Mouse (Mus musculus) right cerebral cortex, adult 18-20 months (tissue): ENCODE measurements around the gene Lrrfip1.

ENCODE experiments used
- DNase-seq: peaks from one replicate; pipeline ENCODE4 v3.0.0; 2022; ENCODE audit warnings: mixed read lengths

Gene Lrrfip1

DNA sequence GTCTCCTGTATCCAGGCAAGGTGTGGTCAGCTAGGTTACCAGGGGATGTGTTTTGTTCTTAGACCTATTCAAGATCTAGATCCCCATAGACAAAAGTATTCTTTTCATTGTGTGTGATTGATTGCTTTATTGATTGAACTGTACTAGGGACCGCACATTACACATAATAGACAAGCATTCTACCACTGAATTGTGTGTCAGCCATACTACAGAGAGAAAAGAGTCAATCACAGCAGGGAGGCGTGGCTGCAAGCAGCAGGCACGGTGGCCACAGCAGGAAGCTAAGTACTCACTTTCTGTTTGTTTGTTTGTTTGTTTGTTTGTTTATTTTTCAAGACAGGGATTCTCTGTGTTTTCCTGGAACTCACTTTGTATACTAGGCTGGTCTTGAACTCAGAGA lies 25.9 kb downstream of the Lrrfip1 start:
- no peak for DNase-seq

DNA sequence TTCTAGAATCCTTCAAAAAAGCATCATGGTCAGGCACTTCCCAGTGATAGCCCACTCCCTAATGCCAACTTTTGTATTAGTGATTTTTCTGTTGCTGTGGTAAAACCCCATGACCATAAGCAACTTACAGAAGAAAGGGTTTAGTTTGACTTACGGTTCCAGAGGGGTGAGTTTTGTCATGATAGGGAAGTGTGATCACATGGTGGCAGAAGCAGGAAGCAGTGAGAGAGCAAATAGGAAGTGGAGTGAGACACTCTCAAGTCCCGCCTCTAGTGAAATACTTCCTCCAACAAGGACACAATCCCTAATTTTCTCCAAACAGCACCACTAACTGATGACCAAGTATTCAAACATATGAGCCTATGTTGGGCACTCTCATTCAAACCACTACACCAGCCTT lies 28.4 kb downstream of the Lrrfip1 start:
- DNase-seq = no peak

DNA sequence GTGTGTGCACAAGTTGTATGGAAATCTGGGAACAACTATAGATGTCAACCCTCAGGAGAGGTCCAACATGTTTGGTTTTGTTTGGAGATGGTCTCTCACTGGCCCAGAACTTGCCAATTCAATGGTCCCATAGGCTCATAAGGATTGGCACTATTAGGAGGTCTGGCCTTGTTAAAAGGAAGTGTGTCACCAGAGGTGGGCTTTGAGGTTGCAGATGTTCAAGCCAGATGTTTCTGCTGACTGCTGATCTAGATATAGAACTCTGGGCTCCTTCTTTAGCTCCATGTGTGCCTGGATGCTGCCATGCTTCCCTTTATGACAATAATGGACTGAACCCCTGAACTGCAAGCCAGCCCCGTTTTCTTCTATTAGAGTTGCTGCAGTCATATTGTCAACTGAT lies 31.8 kb downstream of the Lrrfip1 start:
- no peak for DNase-seq

DNA sequence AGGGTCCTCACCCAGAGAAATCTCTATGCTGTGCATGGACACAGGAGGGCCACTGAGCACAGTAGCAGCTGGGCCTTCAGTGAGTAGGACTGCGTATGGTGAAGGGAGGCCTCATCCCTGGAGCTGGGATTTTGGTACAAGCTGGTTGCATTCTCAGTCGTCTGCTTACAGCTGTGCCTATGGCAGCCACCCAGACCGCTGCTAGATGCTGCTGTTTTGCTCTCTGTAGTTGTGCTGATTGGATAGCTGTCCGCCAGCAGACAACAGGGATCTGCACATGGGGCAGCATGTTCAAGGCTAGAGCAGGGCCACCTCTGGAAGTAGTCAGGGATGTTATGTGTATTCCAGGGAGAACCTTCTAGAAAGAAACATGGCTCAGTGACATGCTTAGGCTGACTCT lies 33.0 kb downstream of the Lrrfip1 start:
- DNase-seq = no peak

DNA sequence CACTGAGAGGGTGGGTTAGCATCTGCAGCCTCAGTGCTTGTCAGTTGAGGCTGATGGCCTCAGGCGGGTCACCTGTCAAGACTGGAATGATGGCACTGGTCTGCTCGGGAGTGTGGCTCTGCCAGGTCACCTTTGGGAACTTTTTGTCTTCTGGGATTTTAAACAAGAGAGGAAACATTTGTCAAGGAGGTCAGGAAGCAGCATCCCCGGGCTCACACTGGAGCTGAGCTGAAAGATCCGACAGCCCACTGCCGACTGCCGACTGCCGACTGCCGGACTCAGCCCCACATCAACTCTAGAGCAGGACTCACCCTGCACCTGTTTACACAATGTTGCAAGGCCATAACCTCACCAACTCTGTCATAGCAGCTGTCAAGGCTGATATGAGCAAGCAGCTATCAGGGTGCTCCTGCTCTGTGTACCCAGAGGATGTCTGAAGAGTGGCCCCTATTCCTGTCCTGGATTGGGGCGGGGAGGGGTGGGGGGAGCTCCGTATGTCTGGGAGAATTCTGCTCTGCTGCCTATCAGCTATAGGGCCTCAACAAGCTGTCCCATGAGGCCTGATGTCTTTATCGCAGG lies 33.9 kb downstream of the Lrrfip1 start:
- DNase-seq = no peak

DNA sequence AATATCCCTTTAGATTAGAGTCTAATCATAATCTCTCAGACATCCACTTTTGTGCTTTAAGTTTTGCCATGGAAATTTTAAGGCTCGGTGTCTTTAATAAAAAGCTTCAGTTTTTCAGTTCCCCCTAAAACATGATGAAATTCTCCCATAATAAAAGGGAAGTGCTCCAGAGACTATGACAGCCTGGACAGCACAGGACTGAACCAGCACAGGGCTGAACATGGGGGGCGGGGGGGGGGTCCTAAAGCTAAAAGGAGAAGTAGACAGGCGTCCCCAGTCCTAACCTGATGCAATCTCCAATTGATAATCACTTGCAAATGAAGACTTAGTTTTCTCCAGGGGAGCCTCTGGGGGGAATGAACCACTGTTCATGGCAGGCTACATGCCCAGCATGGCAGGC lies 36.0 kb downstream of the Lrrfip1 start:
- no peak for DNase-seq

DNA sequence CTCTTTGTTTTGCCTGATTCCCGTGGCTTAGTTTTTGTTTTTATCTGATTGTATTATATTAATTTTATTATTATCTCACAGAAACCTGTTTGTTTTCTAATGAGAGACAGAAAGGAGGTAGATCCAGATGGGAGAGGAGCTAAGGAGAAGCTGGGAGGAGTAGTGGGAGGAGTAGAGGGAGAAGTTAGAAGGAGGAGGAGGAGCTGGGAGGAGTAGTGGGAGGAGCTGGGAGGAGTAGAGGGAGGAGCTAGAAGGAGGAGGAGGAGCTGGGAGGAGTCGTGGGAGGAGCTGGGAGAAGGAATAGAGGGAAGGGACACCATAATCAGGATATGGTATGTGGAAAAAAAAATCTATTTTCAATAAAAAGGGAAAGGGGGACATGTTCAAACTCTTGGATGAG lies 36.7 kb downstream of the Lrrfip1 start:
- DNase-seq = no peak

DNA sequence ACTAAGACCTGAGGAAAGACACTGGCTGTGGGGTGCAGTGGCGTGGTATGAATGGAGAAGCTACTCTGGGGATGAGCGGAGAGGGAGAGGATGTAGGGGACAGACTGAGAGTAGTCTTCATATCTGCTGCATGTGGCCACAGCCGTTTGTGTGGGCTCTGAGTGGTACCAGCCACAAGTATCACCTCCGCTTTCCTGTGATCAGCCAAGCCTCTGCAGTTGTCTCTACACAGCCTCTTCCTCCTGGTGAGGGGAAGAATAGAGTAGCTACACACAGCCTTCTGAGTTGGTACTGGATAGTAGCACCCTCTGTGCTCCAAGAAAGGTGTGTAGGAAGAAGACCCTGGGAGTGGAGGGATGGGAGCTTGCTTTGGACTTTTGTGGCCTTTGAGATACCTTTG lies 38.7 kb downstream of the Lrrfip1 start:
- DNase-seq = no peak

DNA sequence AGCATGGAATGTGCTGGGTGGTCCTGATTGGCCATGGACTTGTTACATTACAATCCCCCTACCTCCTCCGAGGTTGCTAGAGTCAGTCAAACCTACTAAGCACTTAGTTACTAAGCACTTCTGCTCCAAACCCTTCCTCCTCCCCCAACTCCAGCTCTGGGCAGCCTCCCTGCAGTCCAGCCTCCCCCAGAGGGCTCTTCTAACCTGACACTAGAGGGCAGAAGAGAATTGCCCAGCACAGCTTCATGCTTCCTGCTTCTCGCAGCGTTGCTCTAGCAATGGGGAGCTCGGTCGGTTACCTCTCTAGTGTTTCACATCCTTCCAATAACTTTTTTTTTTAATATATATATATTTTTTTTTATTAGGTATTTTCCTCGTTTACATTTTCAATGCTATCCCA lies 39.5 kb downstream of the Lrrfip1 start:
- DNase-seq = no peak

DNA sequence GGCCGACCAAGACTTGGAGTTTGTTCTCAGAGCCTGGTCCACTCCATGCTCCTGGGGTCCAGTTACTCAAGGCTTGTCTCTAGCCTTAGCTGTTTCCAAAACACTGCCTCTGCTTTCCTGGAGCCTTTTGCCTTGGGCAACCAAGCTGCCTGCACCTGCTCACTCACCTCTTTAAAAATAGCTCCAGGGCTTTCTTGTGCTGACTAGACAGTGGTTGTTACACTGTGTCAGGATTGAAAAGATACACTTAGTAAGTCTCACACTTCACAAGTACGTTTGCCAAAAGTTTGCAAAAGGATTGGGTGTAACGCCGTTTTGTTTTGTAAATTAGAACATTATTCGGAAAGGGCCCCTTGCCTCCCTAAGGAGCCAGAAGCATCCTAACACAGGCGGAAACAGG lies 40.0 kb downstream of the Lrrfip1 start:
- DNase-seq = no peak

DNA sequence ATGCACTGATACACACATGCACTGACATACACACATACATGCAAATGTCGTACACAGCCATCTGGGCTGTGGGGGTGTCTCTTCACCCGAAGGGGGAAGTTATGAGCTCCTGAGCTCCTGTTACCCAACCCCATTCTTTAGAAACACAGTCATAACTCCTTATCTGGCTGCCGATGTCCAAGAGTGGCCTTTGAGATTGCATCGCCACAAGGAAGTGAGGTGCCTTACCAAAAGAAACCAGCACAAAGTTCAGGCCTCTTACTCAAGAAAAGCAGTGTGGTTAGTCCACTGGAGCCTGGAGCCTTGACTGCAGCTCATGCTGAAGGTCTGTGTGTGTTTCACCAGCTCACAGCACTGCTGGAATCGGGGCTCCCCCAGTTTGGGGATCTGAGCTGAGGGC lies 43.1 kb downstream of the Lrrfip1 start:
- no peak for DNase-seq

DNA sequence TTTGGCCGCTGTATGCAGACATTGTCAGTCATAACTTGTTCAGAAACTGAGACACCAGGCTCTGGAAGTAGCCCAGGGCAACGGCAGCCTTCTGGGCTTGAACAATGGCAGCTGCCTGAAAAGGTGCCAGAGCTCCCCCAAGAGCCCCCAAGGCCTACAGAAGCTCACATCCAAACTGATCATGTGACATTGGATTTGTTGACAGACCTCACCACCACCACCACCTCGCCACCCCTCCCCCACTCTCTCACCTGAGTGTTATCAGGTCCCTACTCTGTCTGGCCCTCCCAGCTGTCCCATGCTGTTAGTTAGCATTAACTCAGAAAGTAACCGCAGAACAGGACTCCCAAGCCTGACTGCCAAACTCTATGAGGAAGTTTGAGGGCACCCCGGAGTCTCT lies 44.7 kb downstream of the Lrrfip1 start:
- no peak for DNase-seq

DNA sequence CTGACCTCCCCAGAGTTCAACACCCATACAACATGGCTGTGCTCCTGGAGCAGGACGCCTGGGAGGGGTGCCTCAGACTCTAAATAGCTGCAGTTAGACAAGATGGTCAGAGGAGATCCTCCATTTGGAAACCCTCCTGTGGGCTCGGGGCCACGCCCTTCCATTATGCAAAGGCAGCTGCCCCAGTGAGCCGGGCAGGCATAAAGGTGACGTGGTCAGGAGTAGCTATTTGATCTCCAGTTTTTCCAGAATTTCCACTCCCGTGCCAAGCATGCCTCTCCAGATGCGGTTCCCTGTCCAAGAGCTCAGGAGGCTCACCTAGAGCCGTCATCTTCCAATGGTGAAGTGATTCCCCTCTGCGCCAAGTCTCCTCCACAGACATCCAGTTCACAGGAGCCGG lies 45.6 kb downstream of the Lrrfip1 start:
- no peak for DNase-seq

DNA sequence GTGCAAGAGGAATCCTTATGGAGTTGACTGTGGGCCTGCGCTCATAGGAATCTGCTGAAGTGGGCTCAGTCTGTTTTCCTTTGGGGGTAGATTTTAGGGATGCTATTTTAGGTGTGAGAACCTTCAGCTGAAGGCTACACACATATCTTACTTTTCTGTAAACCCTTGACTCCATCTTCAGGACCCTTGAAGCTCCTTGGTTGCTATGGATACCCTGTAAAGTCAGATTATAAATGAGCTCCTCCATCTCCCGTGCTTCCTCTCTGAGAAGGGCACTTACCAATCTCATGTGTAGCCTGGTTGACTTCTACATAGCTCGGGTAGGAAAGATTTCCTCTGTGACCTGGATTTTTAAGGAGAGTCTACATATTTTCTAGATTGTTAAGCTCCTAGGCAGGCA lies 46.1 kb downstream of the Lrrfip1 start:
- DNase-seq = no peak

DNA sequence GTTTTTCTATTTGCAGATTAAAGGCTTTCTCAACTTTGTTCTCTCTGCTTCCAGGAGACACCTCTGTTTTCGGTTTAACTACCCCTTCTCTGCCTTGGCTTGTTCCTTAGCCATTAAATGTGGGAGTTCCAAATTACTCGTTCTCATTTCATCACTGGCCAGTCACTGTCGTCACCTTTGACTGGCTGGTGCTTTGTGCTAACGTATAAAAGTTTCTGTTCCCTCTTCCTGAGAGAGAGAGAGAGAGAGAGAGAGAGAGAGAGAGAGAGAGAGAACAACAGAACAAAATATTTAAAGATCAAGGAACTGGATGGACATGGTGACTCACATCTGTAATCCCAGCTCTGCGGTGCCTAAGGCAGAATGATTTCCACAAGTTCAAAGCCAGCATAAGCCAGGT lies 47.7 kb downstream of the Lrrfip1 start:
- no peak for DNase-seq

DNA sequence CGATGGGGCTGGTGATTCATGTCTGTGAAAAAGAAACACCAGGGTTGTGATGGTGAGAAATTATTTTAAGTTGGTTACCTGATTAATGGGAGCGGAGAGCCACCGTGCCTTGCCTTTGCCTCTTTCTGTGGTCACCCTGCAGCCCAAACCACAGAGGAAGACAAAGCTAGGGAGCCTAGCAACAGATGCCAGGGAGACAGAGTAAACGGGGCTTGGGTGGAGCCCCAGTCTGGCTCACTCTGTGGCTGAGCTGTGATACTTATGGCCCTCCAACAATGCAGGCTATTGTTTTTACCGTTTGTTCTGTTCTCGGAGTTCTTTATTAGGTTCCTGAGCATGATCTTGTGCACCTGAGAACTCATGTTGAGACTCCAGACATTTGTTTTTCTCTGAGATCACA lies 50.8 kb downstream of the Lrrfip1 start:
- no peak for DNase-seq

DNA sequence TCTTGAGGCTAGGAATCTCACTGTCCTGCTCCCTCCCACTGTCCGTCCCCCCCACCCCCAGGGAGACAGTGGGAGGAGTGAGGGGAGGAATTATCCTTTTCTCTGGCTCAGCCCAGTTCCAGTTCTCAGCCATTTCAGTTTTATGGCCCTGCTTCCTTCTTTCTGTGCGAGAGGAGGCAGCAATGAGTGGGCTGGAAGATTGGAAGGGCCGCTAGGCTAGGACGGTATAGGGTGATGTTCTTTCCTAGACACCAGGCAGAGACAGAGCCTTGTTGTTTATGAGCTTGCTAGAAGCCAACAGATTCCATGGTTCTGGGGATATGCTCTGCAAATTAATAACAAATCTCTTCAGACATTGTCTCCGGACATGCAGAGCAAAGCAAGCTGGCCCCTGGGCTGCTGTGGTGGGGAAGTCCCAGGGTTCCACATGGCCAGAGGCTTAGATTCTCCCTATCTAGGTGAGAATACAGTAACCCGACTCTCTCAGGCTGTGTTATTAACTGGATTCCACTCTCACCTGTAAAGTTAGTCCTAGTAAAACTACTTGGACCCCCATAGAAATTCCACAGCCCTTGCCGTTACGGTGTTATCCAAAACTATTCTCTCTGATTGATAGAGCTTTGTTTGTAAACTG lies 53.0 kb downstream of the Lrrfip1 start:
- no peak for DNase-seq

DNA sequence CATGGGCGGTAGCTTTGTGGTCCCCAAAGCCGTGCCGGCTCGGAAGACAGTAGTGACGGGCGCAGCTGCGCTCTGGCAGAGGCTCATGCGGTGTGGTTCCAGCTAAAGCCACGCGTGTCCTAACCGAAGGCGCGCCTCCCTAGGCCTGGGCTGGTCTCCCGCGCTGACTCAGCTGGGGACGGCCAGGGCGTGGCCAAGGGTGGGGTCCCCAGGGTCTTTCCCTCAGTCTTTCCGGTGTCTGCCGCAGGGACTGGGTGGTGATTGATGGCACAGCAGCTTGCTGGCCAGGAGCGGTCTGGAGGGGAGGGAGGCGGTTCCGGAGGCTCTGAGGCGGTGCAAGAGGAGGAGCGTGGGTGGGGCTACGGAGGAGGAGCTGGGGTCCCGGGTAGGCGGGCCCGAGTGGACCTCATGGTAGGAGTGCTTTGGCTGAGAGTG lies 54.2 kb downstream of the Lrrfip1 start:
- peak; percentile 82 for DNase-seq

DNA sequence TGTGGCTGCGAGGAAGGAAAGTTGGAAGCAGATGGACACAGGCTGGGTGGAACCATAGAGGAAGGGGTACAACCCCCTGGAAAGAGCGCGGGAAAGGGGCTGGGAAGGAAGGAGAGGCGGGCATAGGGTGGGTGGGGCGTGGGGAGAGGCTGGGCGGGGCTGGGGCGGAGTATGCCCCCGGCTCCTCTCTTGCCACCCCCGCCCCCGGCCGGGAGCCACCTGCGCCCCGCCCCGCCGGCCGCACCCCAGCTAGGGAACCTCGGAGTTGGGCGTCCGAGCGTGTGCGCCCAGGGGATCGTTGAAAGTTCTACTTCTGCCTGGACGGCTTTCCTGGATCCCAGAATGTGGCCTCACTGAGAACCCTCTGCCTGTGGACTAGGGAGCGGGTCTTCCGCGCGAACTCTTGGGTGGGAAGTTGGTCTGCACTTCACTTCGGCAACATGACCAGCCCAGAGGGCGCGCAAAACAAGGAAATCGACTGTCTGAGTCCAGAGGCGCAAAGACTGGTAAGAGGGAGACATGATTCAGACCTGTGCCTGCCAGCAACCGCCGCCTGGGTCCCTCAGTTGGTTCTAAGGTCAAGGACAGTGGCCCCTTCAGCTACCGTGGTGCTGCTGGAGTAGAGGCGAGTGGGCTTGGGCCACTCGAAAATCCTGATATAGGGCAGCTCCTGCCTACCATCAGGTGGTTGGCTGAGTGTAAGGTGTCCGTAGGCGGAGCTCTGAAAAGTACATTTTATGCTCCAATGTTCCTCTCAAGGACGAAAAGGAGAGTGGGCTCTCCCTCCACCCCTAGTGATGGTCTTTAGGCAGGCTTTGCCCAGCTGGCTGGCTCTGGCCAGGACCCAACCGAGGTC lies 54.9 kb downstream of the Lrrfip1 start:
- DNase-seq = no peak

DNA sequence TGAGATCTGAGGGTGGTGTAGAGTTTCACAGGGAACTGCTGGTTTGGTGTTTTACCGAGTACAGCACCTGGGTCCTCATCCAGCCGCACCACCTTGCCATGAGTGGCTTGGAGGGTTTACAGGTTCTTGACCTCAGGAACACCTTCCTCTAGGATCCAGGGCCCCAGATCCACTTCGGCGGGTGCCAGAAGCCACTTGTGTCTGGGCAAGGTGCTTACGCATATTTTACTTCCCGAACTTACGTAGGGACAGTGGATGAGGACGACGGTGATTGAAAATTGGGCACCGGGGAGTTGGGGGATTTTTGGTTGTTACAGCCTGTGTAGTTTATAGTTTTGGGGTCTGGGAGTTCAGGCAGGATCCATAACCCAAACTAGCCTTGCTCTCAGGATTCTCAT lies 55.5 kb downstream of the Lrrfip1 start:
- DNase-seq = no peak

DNA sequence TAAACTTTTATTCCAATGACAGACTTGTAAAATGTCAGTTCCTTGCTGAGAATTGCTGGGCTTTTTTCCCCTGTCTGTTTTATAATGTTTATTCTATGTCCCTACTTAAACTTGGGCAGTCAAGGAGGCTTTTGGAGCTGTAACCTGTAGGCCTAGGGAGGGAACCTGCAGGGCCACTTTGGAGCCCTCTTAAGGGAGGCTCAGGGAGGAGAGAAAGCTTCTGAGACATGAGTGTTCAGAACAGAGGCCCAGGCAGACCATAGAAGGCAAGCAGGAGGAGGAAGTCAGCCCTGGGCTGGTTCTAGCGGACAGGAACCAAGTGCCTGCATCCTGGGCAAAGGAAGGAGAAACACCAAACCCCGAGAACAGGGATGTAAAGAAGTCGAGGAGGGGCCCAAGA lies 56.3 kb downstream of the Lrrfip1 start:
- DNase-seq = no peak

DNA sequence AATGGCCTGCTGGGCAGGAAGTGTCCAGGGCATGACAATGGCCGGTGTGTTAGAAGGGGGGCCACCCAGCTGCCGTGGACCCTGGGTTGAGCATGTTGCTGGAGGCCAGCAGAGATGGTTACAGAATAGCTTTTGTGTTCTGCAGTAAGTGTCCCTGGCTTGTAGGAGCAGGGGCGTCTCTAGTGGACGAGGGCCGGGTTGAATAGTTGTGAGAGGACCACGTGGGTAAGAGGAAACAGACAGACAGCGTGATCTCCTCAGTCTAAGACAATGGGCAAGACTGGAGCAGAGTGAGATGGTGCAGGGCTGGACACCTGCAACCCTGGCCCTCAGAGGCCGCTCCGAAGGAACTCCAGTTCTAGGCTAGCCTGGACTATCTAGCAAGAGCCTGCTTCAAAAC lies 57.2 kb downstream of the Lrrfip1 start:
- DNase-seq = no peak

DNA sequence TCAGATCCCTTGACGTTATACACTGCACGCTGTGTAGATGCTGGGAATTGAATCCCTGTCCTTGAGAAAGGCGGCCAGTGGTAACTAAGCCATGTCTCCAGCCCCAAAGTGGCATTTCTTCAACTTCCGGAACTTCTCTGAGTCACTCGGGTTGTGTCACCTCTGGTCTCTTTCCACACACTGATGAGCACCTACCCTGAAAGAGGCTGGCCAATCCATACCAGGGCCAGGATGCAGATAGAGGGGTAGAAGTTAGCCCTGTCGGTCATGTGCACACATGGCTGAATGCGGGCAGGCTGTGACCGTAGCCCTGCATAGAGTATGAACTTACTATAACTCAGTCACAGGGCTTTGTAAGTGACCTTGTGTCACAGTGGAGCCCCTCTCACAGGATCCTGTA lies 57.9 kb downstream of the Lrrfip1 start:
- no peak for DNase-seq
